Mouse (Mus musculus) embryonic facial prominence, embryonic 14.5 days (tissue): ENCODE data around the gene Tapbpl. TPM values are rescaled to one million over a fixed set of nuclear protein-coding genes. Genes with fewer than 3 reads are reported as not detected.

Experiments used
- ATAC-seq: fragments of 200-750 bp; cut with Nextera tagmentation; 2 replicates; pipeline ENCODE4 v1.8.0; 2017; ENCODE audit warnings: low read depth, moderate number of reproducible peaks, moderate TSS enrichment
- DNase-seq: peaks from one replicate; pipeline ENCODE4 v3.0.0-alpha.2; 2015; ENCODE audit warnings: low spot score
- H3K27ac ChIP-seq: fragments of 300-500 bp; sonication (generic); replicated peaks from 2 replicates; pipeline ENCODE4 v1.5.1; 2014; ENCODE audit warnings: low read depth, mild to moderate bottlenecking, low read length, moderate library complexity
- H3K27me3 ChIP-seq: fragments of 300-500 bp; sonication (generic); replicated peaks from 2 replicates; pipeline ENCODE4 v1.6.1; 2014; ENCODE audit warnings: low read length; ENCODE audit not compliant: control insufficient read depth, insufficient read depth
- H3K36me3 ChIP-seq: fragments of 300-500 bp; sonication (generic); 2 replicates; pipeline ENCODE4 v1.6.1; 2014; ENCODE audit warnings: low read length, mixed read lengths; ENCODE audit not compliant: control insufficient read depth, insufficient read depth
- H3K4me1 ChIP-seq: fragments of 300-500 bp; sonication (generic); 2 replicates; pipeline ENCODE4 v1.6.1; 2014; ENCODE audit warnings: antibody characterized with exemption, low read length; ENCODE audit not compliant: control insufficient read depth, insufficient read depth
- H3K4me2 ChIP-seq: fragments of 300-500 bp; sonication (generic); 2 replicates; pipeline ENCODE4 v1.6.1; 2014; ENCODE audit warnings: low read depth, mild to moderate bottlenecking, low read length, moderate library complexity, mixed read lengths
- H3K4me3 ChIP-seq: fragments of 300-500 bp; sonication (generic); 2 replicates; pipeline ENCODE4 v1.5.1; 2014; ENCODE audit warnings: low read depth, mild to moderate bottlenecking, low read length
- H3K9ac ChIP-seq: fragments of 300-500 bp; sonication (generic); 2 replicates; pipeline ENCODE4 v1.6.1; 2014; ENCODE audit warnings: low read depth, mild to moderate bottlenecking, low read length, moderate library complexity, mixed read lengths
- H3K9me3 ChIP-seq: fragments of 300-500 bp; sonication (generic); 2 replicates; pipeline ENCODE4 v1.6.1; 2016; ENCODE audit warnings: low read length; ENCODE audit not compliant: control insufficient read depth
- WGBS: fragments of 180-500 bp; shearing (Covaris S2); extraction: QIAGEN DNeasy Blood & Tissue Kit; methylation state at CpG from one replicate; pipeline ENCODE4 v1.1.7; 2014; 5-methylcytosine and 5-hydroxymethylcytosine counted together
- microRNA-seq: library from miRNA; unstranded; fragments of <30 nt; microRNA quantifications from one replicate; pipeline ENCODE4, GENCODE M21; 2016; ENCODE audit warnings: borderline number of aligned reads
- polyA plus RNA-seq: library from polyadenylated mRNA; unstranded; fragments of >200 nt; fragmentation: Nextera tagmentation; extraction: Ambion mirVana; gene quantifications from 2 replicates; pipeline ENCODE4 v1.2.1, GENCODE M21; 2014

Tapbpl gene
- polyA plus RNA-seq, 1 experiment from 2014 or later, result 3.6 TPM

DNA sequence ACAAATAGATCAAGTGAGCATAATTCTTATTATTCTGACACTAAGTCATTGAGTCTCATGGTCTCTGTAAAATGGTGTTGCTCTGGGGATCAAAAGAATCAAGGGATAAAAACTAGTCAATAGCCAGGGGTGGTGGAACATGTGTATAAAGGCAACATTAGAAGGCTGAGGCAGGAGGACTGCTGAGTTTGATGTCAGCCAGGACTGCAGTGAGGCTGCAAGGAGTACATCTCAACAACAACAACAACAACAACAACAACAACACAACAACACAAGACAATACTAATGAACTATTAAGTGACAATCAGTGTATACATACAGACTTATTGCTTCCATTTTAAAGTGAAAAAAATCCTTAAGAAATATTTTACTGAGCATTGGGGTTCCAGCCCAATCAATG lies 40.8 kb downstream of the Tapbpl start:
- H3K9me3 ChIP-seq, result no peaks in the 10 kb centered on the region
- peak overlapping the region; percentile 56 for H3K4me2 ChIP-seq
- peak overlapping the region; percentile 75 for H3K9ac ChIP-seq
- peaks cover 9% of the 10 kb centered on the region for H3K4me1 ChIP-seq
- H3K27me3 ChIP-seq, result no peaks in the 10 kb centered on the region
- H3K27ac ChIP-seq, result peak overlapping the region; percentile 97
- no peak for ATAC-seq
- DNase-seq, result no peak
- peak overlapping the region; percentile 51 for H3K4me3 ChIP-seq
- H3K36me3 ChIP-seq, result peaks cover 61% of the 10 kb centered on the region

DNA sequence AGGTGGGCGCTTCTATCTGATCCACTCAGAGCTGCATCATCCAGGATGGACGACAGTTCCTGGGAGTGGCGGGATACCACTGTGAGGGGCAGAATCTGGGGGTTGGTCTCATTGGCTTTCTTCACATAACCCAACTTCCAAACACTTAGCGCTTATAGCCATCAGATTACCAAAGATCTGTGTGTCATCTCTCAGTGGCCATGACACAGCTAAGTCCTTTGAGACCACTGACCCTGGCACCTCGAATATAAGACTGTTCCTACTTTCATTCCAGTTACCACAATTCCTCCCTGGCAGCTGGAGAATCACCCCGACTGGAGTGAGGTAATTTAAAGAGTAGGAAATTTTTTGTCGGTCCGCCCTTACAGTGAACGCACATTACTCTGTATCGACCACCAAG lies 45.5 kb downstream of the Tapbpl start:
- Histone ChIP-seq H3K36me3 (peaks cover 83% of the 10 kb centered on the region), H3K4me1 (peaks cover 3% of the 10 kb centered on the region; the same call in 1 of the 2 replicates), H3K4me2 (no peak overlapping the region), H3K9ac (no peak overlapping the region), H3K27ac (no peak overlapping the region), H3K9me3 (no peaks in the 10 kb centered on the region), H3K4me3 (no peak overlapping the region), H3K27me3 (no peaks in the 10 kb centered on the region)
- whole genome bisulfite sequencing, result 94% methylated on average over 10 of the region's 10 CpGs
- ATAC-seq (no peak), DNase-seq (no peak)

DNA sequence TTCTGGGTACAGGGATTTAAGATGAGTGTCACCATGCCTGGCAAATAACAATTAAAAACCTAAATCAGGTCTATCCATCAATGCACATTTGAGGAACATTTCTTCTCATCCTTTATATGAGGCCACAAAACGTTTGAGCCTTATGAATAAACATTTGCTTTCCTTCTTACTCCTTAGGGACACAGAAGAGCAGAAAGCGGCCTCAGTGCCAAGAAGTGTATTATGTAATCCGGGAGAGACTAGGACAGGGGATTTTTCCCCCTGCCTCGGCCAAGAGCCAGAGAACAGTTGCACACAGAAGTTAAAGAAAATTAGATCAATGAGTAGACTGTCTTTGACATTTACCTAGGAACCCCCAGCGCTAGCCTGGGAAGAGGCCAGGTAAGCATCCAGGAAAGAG lies 49.5 kb downstream of the Tapbpl start:
- Histone ChIP-seq H3K4me2 (no peak overlapping the region), H3K36me3 (peaks cover 97% of the 10 kb centered on the region), H3K4me1 (no peaks in the 10 kb centered on the region), H3K27ac (no peak overlapping the region), H3K27me3 (no peaks in the 10 kb centered on the region), H3K9ac (no peak overlapping the region), H3K9me3 (no peaks in the 10 kb centered on the region), H3K4me3 (no peak overlapping the region)
- DNase-seq (no peak), ATAC-seq (no peak)
- 81% methylated on average over 5 of the region's 5 CpGs for WGBS

DNA sequence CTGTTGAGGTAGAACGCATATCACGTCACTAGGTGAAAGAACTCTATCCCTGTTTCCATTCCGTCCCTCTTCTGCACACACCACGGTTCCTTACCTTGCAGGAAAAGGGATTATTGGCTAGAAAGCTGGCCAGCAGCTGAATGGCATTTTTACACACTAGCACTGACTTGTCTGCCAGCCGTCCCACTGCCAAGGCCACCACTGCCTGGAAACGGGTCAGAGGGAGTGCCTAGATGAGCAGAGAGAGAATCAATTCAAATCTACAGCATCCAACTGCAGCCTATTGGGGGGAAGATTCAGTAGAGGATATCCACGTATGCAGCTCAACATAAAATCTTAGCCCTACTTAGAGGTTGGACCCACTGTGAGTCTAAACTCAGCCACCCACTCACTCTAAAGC lies 52.1 kb downstream of the Tapbpl start:
- H3K27ac ChIP-seq, result no peak overlapping the region
- ATAC-seq (no peak), DNase-seq (no peak)
- 92% methylated on average over 7 of the region's 7 CpGs for WGBS
- H3K9me3 ChIP-seq, result no peaks in the 10 kb centered on the region
- H3K27me3 ChIP-seq, result no peaks in the 10 kb centered on the region
- no peak overlapping the region for H3K9ac ChIP-seq
- H3K4me1 ChIP-seq, result no peaks in the 10 kb centered on the region
- no peak overlapping the region for H3K4me3 ChIP-seq
- H3K4me2 ChIP-seq, result no peak overlapping the region
- H3K36me3 ChIP-seq, result peaks cover 97% of the 10 kb centered on the region

DNA sequence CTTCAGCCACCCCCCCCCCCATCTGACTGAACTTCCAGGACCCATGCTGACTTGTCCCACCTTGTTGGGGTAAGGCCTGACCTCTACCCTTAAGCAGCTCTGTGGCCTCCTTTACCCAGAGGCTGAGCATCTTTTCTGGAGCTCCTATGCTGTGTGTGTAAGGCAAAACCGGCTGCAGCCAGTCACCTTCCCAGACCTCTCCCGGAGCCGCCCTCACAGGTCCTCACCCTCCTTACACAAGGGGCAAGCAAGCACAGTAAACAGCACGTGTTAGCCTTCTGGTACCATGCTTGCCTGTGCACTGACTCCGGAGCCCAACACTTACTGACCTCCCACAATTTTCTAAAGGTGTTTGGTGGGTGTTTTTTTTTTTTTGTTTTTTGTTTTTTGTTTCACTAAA lies 56.2 kb downstream of the Tapbpl start:
- Histone ChIP-seq H3K36me3 (peaks cover 99% of the 10 kb centered on the region), H3K4me1 (no peaks in the 10 kb centered on the region), H3K9me3 (no peaks in the 10 kb centered on the region), H3K9ac (no peak overlapping the region), H3K27ac (no peak overlapping the region), H3K4me2 (no peak overlapping the region), H3K4me3 (no peak overlapping the region), H3K27me3 (no peaks in the 10 kb centered on the region)
- DNase-seq (no peak), ATAC-seq (no peak)
- 92% methylated on average over 5 of the region's 5 CpGs for WGBS

Small RNA genes lying within 50 kb of the gene (microRNA-seq; reads per million reads assigned to microRNA genes)
- gene Mir3098 (0.66 reads per million), gene Mir8113 (not detected)

Other genes with a start within 250 kb of the Tapbpl start
- 5.0 and 7.2 TPM in 2 replicates for gene Pianp, start 235.2 kb downstream of the Tapbpl start, polyA plus RNA-seq
- gene Zfp384, start 222.7 kb downstream of the Tapbpl start, polyA plus RNA-seq, result 10.4 and 11.9 TPM in 2 replicates
- 99.0 and 112 TPM in 2 replicates for gene Ing4, start 192.1 kb downstream of the Tapbpl start, polyA plus RNA-seq
- gene Acrbp, start 182.2 kb downstream of the Tapbpl start, polyA plus RNA-seq, result 8.3 and 9.9 TPM in 2 replicates
- gene Lpar5, start 163.9 kb downstream of the Tapbpl start, polyA plus RNA-seq, result 1.1 and 1.4 TPM in 2 replicates
- gene Chd4, start 135.9 kb downstream of the Tapbpl start, polyA plus RNA-seq, result 70.1 and 73.5 TPM in 2 replicates
- 56.4 and 60.4 TPM in 2 replicates for gene Nop2, start 100.0 kb downstream of the Tapbpl start, polyA plus RNA-seq
- 37.9 and 43.7 TPM in 2 replicates for gene Iffo1, start 86.6 kb downstream of the Tapbpl start, polyA plus RNA-seq
- 1,831 and 1,850 TPM in 2 replicates for gene Gapdh, start 65.4 kb downstream of the Tapbpl start, polyA plus RNA-seq
- gene Ncapd2, start 40.2 kb downstream of the Tapbpl start, polyA plus RNA-seq, result 76.7 and 90.8 TPM in 2 replicates
- 198 and 205 TPM in 2 replicates for gene Mrpl51, start 40.1 kb downstream of the Tapbpl start, polyA plus RNA-seq
- gene Vamp1, start 16.3 kb downstream of the Tapbpl start, polyA plus RNA-seq, result 2.4 and 2.7 TPM in 2 replicates
- gene Cd27, start 5.2 kb upstream of the Tapbpl start, polyA plus RNA-seq, result 1.1 and 2.9 TPM in 2 replicates
- gene Tuba3a, start 54.2 kb upstream of the Tapbpl start, polyA plus RNA-seq, result 0.22 and 0.45 TPM in 2 replicates
- gene Ltbr, start 82.0 kb upstream of the Tapbpl start, polyA plus RNA-seq, result 46.4 and 49.0 TPM in 2 replicates
- 1.5 and 3.2 TPM in 2 replicates for gene Scnn1a, start 88.8 kb upstream of the Tapbpl start, polyA plus RNA-seq
- gene Tnfrsf1a, start 117.5 kb upstream of the Tapbpl start, polyA plus RNA-seq, result 81.8 and 82.6 TPM in 2 replicates
- gene Plekhg6, start 148.9 kb upstream of the Tapbpl start, polyA plus RNA-seq, result 1.0 and 1.4 TPM in 2 replicates